Mouse (Mus musculus) spleen, adult 2 months (tissue): ENCODE data around the gene Smyd3.

ENCODE experiments used
- CTCF ChIP-seq: fragments of 200-500 bp; IDR thresholded peaks from 2 replicates; pipeline ENCODE4 v1.5.1; 2011; ENCODE audit warnings: mild to moderate bottlenecking, inconsistent platforms; ENCODE audit not compliant: insufficient read depth, insufficient read length, insufficient replicate concordance; ENCODE audit errors: extremely low read depth
- POLR2A ChIP-seq: fragments of 200-500 bp; IDR thresholded peaks from 2 replicates; pipeline ENCODE4 v1.6.1; 2011; ENCODE audit warnings: low read depth, low read length, inconsistent platforms

DNA sequence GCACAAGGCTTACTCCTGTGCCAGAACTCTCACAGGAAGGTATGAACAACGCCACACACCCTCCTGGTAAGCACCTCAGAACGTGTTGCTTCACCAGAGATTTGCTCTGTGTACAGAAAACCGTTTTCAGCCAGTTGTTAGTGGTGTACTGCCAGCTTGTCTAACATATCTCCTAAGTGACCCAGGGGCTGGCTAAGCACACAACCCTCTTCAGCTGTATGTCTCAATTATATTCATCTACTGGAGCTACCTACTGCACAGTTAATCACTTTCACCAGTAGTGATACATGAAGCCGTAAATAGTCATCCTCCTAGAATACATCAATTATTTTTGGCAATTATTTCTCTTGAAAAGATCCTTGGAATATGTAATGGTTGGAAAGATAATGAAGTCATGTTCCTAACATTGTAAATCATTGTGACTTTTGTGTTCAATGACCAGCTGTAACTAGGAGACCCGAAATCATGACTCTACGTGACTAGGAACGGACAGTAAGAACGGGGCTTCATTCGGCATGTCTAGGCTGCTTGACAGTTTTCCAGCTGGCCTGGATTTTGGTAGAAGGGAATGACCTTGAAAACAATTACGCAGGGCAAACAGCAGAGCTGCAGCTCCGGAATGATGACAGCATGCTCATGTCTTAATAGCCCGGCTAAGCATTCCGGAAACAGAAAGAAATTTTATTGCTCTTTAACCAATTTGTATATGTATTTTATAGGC is 236.3 kb downstream of the Smyd3 start:
- TF ChIP-seq CTCF (no peak), POLR2A (no peak)
